Mouse (Mus musculus): Measurements from ENCODE around the gene Ydjc. TPM values are rescaled to one million over a fixed set of nuclear protein-coding genes. Genes with fewer than 3 reads are reported as not detected.
A peak's percentile ranks its signal among the peaks of the same experiment; 100 is the strongest.

Ydjc gene
- polyA plus RNA-seq, 1 experiment from 2014 or later, result 6.5 TPM

DNA sequence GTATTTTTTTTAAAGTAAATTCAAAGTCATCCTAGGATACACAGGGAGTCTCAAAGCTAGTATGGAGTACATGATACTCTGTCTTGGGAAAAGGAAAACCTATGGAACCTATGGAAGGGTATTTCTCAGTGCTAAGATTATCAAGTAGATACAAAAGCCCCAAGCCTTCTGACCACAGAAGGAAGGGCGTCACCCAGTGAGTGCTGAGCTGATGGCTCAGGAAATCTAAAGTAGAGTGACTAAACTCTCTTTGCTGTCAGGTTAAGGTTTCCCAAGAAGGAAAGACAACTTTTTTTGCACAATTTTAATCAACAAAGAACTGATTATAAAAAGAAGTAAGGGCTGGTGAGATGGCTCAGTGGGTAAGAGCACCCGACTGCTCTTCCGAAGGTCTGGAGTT lies 35.3 kb downstream of the Ydjc start:
- Histone ChIP-seq H3K36me3 (ENCODE audit: control insufficient read depth, insufficient read depth) (peaks cover 15% of the 10 kb centered on the region; the same call in 1 of the 2 replicates), H3K4me3 (ENCODE audit: low read length) (no peak overlapping the region), H3K9ac (ENCODE audit: low read length) (no peak overlapping the region), H3K27ac (ENCODE audit: low read length) (no peak overlapping the region), H3K4me1 (ENCODE audit: control insufficient read depth, insufficient read depth, low read length) (no peaks in the 10 kb centered on the region; the same call in none of the 2 replicates), H3K4me2 (ENCODE audit: low read depth, low read length) (no peak overlapping the region), H3K9me3 (replicated peaks; ENCODE audit: control insufficient read depth, low read length) (no peaks in the 10 kb centered on the region), H3K27me3 (ENCODE audit: control insufficient read depth, insufficient read depth, low read length) (no peaks in the 10 kb centered on the region)
- ATAC-seq (replicated peaks; ENCODE audit: extremely low read depth, insufficient read depth, low FRiP score), result no peak
- WGBS, result 90% methylated on average over 3 of the region's 3 CpGs

DNA sequence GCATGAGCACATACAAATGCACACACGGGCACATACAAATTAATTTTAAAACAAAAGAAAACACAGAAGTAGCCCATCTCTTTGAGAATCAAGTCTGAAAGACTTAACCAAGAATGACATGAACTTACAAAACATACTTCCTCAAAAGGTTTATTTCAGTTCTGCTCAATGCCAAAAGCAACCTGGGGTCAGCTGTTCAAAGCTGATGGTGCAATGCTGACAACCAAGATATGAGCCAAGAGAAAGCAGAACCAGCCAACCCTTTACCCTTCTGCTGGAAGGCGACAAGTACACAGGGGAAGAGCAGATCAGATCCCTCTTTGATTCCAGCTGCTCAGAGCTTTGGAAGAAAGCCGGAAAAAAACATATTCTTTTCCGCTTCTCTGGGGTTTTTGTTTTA lies 37.0 kb downstream of the Ydjc start:
- Histone ChIP-seq H3K9ac (ENCODE audit: low read length) (no peak overlapping the region), H3K4me2 (ENCODE audit: low read depth, low read length) (no peak overlapping the region), H3K36me3 (ENCODE audit: control insufficient read depth, insufficient read depth) (peaks cover 3% of the 10 kb centered on the region; the same call in 1 of the 2 replicates), H3K27ac (ENCODE audit: low read length) (no peak overlapping the region), H3K4me1 (ENCODE audit: control insufficient read depth, insufficient read depth, low read length) (no peaks in the 10 kb centered on the region; the same call in none of the 2 replicates), H3K4me3 (ENCODE audit: low read length) (no peak overlapping the region), H3K9me3 (replicated peaks; ENCODE audit: control insufficient read depth, low read length) (no peaks in the 10 kb centered on the region), H3K27me3 (ENCODE audit: control insufficient read depth, insufficient read depth, low read length) (no peaks in the 10 kb centered on the region)
- ATAC-seq (replicated peaks; ENCODE audit: extremely low read depth, insufficient read depth, low FRiP score), result no peak
- WGBS, result 65% methylated on average over 4 of the region's 4 CpGs

DNA sequence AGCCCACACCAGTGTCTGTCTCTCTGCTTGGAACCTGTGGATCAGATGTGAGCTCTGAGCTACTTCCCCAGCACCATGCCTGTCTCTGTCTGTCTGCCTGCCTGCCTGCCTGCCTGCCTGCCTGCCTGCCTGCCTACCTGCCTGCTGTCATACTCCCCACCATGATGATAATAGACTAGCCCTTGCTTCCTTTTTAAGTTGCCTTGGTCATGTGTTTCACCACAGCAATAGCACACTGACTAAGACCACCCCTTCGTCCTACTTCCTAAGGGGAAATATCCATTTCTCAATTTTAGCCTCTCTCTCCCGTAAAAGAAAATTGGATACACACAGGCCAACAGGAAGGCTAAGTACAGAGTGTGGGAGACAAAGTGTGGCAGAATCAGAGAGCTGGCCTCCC lies 37.7 kb downstream of the Ydjc start:
- no peak; the same call in 1 of the 2 replicates for ATAC-seq (replicated peaks; ENCODE audit: extremely low read depth, insufficient read depth, low FRiP score)

DNA sequence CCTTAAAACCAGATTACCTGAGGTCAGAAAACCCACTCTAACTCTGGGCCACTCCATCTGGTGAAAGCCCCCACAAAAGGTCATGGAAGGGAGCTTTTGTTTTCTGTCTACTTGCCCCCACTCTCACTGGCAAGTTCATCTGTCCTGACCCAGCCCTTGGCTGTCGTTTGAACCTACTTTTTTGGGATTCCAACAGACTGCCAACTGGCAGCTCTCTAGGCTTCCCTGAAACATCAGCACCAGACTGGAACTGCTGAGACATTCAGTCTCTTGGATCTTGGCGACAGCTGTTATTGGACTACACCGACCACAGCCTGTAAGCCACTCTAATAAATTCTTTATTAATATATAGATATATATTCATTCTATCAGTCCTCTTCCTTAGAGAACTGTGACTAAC lies 38.6 kb downstream of the Ydjc start:
- no peaks in the 10 kb centered on the region for H3K9me3 ChIP-seq (replicated peaks; ENCODE audit: control insufficient read depth, low read length)
- 76% methylated on average over 3 of the region's 3 CpGs for WGBS
- H3K9ac ChIP-seq (ENCODE audit: low read length), result no peak overlapping the region
- H3K4me2 ChIP-seq (ENCODE audit: low read depth, low read length), result no peak overlapping the region
- H3K4me1 ChIP-seq (ENCODE audit: control insufficient read depth, insufficient read depth, low read length), result no peaks in the 10 kb centered on the region; the same call in none of the 2 replicates
- H3K27me3 ChIP-seq (ENCODE audit: control insufficient read depth, insufficient read depth, low read length), result no peaks in the 10 kb centered on the region
- no peak for ATAC-seq (replicated peaks; ENCODE audit: extremely low read depth, insufficient read depth, low FRiP score)
- no peak overlapping the region for H3K27ac ChIP-seq (ENCODE audit: low read length)
- peaks cover 3% of the 10 kb centered on the region; the same call in 1 of the 2 replicates for H3K36me3 ChIP-seq (ENCODE audit: control insufficient read depth, insufficient read depth)
- H3K4me3 ChIP-seq (ENCODE audit: low read length), result no peak overlapping the region

More for the DNA sequence above, 37.7 kb downstream of the Ydjc start:
- Histone ChIP-seq H3K27ac (ENCODE audit: low read length) (no peak overlapping the region), H3K36me3 (ENCODE audit: control insufficient read depth, insufficient read depth) (peaks cover 3% of the 10 kb centered on the region; the same call in 1 of the 2 replicates), H3K9me3 (replicated peaks; ENCODE audit: control insufficient read depth, low read length) (no peaks in the 10 kb centered on the region), H3K4me1 (ENCODE audit: control insufficient read depth, insufficient read depth, low read length) (no peaks in the 10 kb centered on the region; the same call in none of the 2 replicates), H3K27me3 (ENCODE audit: control insufficient read depth, insufficient read depth, low read length) (no peaks in the 10 kb centered on the region), H3K4me2 (ENCODE audit: low read depth, low read length) (no peak overlapping the region), H3K4me3 (ENCODE audit: low read length) (no peak overlapping the region), H3K9ac (ENCODE audit: low read length) (no peak overlapping the region)
- WGBS, result 78% methylated on average over 2 of the region's 2 CpGs

DNA sequence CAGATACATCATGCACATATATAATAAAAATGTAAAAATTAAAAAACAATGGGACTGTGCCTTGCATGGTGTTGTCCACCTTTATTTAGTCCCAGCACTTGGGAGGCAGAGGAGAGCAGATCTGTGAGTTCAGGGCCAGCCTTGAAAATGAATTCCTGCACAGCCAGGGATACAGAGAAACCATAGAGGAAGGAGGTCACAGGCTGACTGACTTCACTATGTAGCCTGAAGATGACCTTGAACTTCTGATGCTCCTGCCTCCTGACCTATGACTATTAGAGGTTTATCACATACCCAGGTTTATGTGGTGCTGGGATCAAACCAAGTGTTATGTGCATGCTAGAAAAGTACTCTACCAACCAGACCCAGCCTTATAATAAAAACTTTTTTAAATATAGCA lies 41.1 kb downstream of the Ydjc start:
- ATAC-seq (replicated peaks; ENCODE audit: extremely low read depth, insufficient read depth, low FRiP score), result no peak
- Histone ChIP-seq H3K36me3 (ENCODE audit: control insufficient read depth, insufficient read depth) (peaks cover 3% of the 10 kb centered on the region; the same call in 1 of the 2 replicates), H3K4me2 (ENCODE audit: low read depth, low read length) (no peak overlapping the region), H3K27me3 (ENCODE audit: control insufficient read depth, insufficient read depth, low read length) (no peaks in the 10 kb centered on the region), H3K9ac (ENCODE audit: low read length) (no peak overlapping the region), H3K27ac (ENCODE audit: low read length) (no peak overlapping the region), H3K9me3 (replicated peaks; ENCODE audit: control insufficient read depth, low read length) (no peaks in the 10 kb centered on the region), H3K4me1 (ENCODE audit: control insufficient read depth, insufficient read depth, low read length) (no peaks in the 10 kb centered on the region; the same call in none of the 2 replicates), H3K4me3 (ENCODE audit: low read length) (no peak overlapping the region)

DNA sequence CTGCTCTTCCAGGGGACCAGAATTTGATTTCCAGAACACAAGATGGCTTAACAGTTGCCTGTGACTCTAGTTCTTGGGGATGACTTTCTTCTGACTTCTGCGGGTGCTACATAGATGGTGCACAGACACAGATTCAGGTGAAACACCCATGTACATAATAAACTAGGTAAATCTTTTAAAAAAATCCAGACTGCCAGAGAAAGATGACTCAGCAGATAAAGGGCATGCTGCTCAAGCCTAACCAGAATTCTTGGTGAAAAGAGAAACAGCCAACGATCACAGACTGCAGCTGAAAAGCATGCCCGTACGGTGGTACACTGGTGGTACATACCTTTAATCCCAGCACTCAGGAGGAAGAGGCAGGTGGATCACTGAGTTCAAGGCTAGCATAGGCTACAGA lies 49.4 kb downstream of the Ydjc start:
- 0 out of 2 replicates have a peak, but pooled peaks cover 4% of the 10 kb centered on the region for H3K36me3 ChIP-seq (ENCODE audit: control insufficient read depth, insufficient read depth)
- no peak overlapping the region for H3K4me2 ChIP-seq (ENCODE audit: low read depth, low read length)
- no peak for ATAC-seq (replicated peaks; ENCODE audit: extremely low read depth, insufficient read depth, low FRiP score)
- H3K27ac ChIP-seq (ENCODE audit: low read length), result no peak overlapping the region
- no peaks in the 10 kb centered on the region; the same call in 1 of the 2 replicates for H3K4me1 ChIP-seq (ENCODE audit: control insufficient read depth, insufficient read depth, low read length)
- H3K27me3 ChIP-seq (ENCODE audit: control insufficient read depth, insufficient read depth, low read length), result no peaks in the 10 kb centered on the region
- H3K9ac ChIP-seq (ENCODE audit: low read length), result no peak overlapping the region
- 96% methylated on average over 4 of the region's 4 CpGs for WGBS
- H3K4me3 ChIP-seq (ENCODE audit: low read length), result no peak overlapping the region
- H3K9me3 ChIP-seq (replicated peaks; ENCODE audit: control insufficient read depth, low read length), result no peaks in the 10 kb centered on the region

DNA sequence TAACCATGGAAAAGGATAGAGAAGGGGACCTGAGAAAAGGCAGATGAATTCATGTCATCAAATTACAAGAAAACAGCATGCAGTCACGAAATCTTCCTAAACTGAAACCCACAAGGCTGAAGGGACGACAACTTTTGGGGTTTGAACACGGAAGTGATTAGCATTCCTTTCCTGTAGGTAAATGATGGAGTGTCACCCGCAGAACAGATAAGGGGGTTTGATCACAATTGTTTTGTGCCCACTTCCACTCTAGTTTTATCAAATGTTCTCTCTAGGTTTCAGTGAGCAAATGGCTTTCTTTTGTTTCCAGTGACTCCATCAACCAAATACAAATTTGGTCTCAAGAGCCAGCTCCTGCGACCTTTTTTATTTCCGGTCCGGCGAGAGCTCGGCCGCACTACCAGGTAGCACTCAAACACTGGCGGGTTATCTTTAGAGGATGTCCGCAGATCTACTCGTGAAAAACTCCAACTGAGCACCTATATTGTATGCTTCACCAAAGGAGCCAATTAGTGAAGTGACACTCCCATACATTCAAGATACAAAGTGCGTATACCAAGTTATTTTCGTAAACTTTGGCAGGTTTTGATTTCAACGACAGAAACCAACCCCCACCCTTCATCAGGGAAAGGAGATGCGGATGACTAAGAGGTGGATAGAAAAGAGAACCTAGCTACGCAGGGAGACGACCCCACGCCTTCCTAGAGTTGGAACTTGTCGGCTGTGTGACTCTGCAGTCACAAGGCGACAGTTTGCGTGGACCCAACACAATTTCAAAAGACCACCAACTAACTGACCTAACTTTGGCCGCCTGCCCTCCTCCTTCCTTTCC lies 55.9 kb downstream of the Ydjc start:
- Histone ChIP-seq H3K4me3 (ENCODE audit: low read length) (peak overlapping the region; percentile 99), H3K36me3 (ENCODE audit: control insufficient read depth, insufficient read depth) (no peaks in the 10 kb centered on the region), H3K9me3 (replicated peaks; ENCODE audit: control insufficient read depth, low read length) (no peaks in the 10 kb centered on the region), H3K9ac (ENCODE audit: low read length) (peak overlapping the region; percentile 100), H3K4me1 (ENCODE audit: control insufficient read depth, insufficient read depth, low read length) (peaks cover 17% of the 10 kb centered on the region), H3K27ac (ENCODE audit: low read length) (peak overlapping the region; percentile 84), H3K4me2 (ENCODE audit: low read depth, low read length) (peak overlapping the region; percentile 91), H3K27me3 (ENCODE audit: control insufficient read depth, insufficient read depth, low read length) (no peaks in the 10 kb centered on the region)
- ATAC-seq (replicated peaks; ENCODE audit: extremely low read depth, insufficient read depth, low FRiP score), result no peak
- 1% methylated on average over 24 of the region's 24 CpGs for WGBS

DNA sequence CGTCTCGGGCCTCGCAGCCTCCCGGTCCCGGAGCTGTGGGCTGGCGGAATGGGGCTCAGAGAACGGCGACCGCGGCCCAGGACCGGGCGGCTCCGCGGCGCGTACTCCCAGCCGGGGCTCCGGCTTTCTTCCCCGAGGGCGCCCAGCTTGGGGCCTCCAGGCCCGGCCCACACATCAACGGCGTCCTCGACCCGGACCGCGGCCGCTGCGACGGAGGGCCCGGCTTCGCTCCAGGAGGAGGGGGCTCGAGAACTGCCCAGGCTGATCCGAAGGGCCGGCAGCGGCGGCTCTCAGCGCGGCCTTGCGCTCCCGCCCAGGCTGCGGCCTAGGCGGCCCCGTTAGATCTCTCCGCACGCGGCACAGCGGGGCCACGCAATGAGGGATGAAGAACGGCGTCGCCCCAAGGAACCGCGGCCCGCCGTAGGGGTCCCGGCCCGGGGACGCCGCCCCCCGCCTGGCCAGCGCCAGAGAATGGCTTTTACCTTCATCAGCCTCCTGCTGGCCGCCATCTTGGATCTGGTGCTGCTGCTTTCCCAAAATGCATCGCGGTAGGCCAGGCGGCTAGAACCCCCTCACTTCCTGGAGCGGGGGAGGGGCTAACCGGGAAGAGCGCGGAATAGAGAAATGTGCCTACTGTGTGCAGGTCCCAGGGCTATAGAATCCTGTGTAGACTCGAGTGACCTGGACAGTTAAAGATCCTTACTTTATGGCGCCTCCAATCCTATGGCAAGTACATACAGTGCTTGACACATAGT lies 56.7 kb downstream of the Ydjc start:
- no peaks in the 10 kb centered on the region for H3K36me3 ChIP-seq (ENCODE audit: control insufficient read depth, insufficient read depth)
- no peaks in the 10 kb centered on the region for H3K27me3 ChIP-seq (ENCODE audit: control insufficient read depth, insufficient read depth, low read length)
- H3K9me3 ChIP-seq (replicated peaks; ENCODE audit: control insufficient read depth, low read length), result no peaks in the 10 kb centered on the region
- peak overlapping the region; percentile 99 for H3K4me3 ChIP-seq (ENCODE audit: low read length)
- ATAC-seq (replicated peaks; ENCODE audit: extremely low read depth, insufficient read depth, low FRiP score), result peak; percentile 85
- peak overlapping the region; percentile 84 for H3K27ac ChIP-seq (ENCODE audit: low read length)
- peak overlapping the region; percentile 91 for H3K4me2 ChIP-seq (ENCODE audit: low read depth, low read length)
- under 1% methylated on average over 72 of the region's 72 CpGs for WGBS
- peaks cover 17% of the 10 kb centered on the region for H3K4me1 ChIP-seq (ENCODE audit: control insufficient read depth, insufficient read depth, low read length)
- peak overlapping the region; percentile 100 for H3K9ac ChIP-seq (ENCODE audit: low read length)

DNA sequence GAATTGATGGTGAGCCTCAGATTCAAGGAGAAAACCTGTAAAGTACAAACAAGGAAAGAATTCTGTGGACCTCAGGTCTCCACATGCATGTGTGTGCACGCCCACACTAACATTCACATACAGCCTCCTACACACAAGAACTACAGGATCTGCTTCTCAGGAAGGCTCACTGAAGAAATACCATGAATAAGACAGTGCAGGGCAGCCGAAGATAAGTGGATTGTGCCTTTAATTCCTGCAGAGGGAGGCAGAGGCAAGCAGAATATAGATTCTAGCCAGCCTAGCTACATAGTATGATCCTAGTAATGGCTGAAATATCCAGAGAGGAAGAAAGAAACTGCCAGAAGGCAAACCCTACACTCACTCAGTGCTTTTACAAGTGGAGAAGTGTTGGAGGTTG lies 57.6 kb downstream of the Ydjc start:
- Histone ChIP-seq H3K36me3 (ENCODE audit: control insufficient read depth, insufficient read depth) (no peaks in the 10 kb centered on the region), H3K9ac (ENCODE audit: low read length) (no peak overlapping the region), H3K4me1 (ENCODE audit: control insufficient read depth, insufficient read depth, low read length) (peaks cover 17% of the 10 kb centered on the region), H3K4me3 (ENCODE audit: low read length) (no peak overlapping the region), H3K27me3 (ENCODE audit: control insufficient read depth, insufficient read depth, low read length) (no peaks in the 10 kb centered on the region), H3K4me2 (ENCODE audit: low read depth, low read length) (no peak overlapping the region), H3K27ac (ENCODE audit: low read length) (no peak overlapping the region), H3K9me3 (replicated peaks; ENCODE audit: control insufficient read depth, low read length) (no peaks in the 10 kb centered on the region)
- WGBS, result 52% methylated on average over 2 of the region's 2 CpGs
- ATAC-seq (replicated peaks; ENCODE audit: extremely low read depth, insufficient read depth, low FRiP score), result 0 out of 2 replicates have a peak, but pooled peaks have one; percentile 39
